Mouse (Mus musculus): ENCODE measurements at regions not wholly inside any gene's neighbourhood (a gene's known extent, or its start where the extent isn't known, plus 50 kb on each side); places are given as distances from the start of the nearest gene placed in this dataset.

DNA sequence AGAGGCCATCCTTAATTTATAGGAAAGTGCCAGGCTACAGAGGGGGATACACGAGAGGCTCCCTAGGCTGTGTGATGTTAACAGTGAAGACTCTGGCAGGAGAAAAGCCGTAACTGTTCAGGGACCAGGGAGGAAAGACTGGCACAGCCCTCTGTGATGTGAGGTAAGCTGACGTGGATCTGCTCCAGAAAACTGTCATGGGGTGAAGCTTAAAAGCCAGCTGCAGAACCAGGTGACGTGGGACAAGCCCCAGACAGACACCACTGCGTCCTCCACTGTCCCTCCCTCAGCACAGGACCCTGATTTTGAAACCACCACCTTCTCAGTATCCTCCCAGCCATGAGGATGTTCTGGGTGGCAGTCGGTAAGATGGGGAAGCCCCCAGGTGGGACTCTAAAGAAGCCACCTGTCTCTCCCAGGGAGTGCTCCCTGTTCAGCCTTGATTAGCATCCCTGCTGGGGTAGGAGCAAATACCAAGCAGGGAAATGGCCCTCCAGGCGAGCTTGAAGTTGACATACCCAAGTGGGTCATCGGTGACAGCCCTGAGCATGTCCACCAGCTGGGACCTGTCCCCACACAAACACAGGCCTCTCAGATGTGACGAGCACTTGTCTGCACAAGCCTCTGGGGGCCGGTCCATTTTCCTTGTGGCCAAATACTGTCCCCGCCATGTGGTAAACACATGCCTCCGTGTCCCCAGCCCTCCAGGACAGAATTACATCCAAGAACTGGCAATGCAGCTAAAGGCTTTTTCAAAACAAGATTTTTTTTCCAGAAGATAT, 104.7 kb upstream of the Ptpn1 start:
- TF ChIP-seq CTCF (IDR thresholded peaks at IDR 0.05; ENCODE audit: borderline replicate concordance, extremely low read depth, insufficient read depth, insufficient read length) (no peak), POLR2A (IDR thresholded peaks at IDR 0.05; ENCODE audit: borderline replicate concordance, extremely low read depth, insufficient read depth, insufficient read length, poor library complexity, severe bottlenecking) (no peak)
